Mouse (Mus musculus): ENCODE results near the gene Atrip. TPM values are rescaled to one million over a fixed set of nuclear protein-coding genes. Genes with fewer than 3 reads are reported as not detected.

Gene Atrip
- 26.8 and 30.8 TPM in 2 replicates for polyA plus RNA-seq (2015; fragmentation: Nextera tagmentation; extraction: Ambion mirVana)

- no peaks in the 10 kb centered on the region for H3K9me3 ChIP-seq (replicated peaks)
- H3K4me3 ChIP-seq (replicated peaks) = peak within 1 kb of the TSS; percentile 85
- H3K27ac ChIP-seq (replicated peaks) = peak within 1 kb of the TSS; percentile 68
- H3K27me3 ChIP-seq = no peaks in the 10 kb centered on the region
- H3K9ac ChIP-seq = peak within 1 kb of the TSS; percentile 93
- peaks cover 33% of the 10 kb centered on the region for H3K36me3 ChIP-seq
- WGBS = under 1% methylated on average over 57 of the region's 57 CpGs
- peak within 1 kb of the TSS; percentile 91 for H3K4me2 ChIP-seq (replicated peaks)
- ATAC-seq (ENCODE audit: insufficient number of reproducible peaks, low FRiP score, low TSS enrichment, low read depth) = peak; percentile 95
- peaks cover 16% of the 10 kb centered on the region for H3K4me1 ChIP-seq
Measured at GRCm38 (mm10) chr9:109073661-109074573, at the start of gene Atrip. TSS of gene Atrip (minus strand) at chr9:109074124.

DNA sequence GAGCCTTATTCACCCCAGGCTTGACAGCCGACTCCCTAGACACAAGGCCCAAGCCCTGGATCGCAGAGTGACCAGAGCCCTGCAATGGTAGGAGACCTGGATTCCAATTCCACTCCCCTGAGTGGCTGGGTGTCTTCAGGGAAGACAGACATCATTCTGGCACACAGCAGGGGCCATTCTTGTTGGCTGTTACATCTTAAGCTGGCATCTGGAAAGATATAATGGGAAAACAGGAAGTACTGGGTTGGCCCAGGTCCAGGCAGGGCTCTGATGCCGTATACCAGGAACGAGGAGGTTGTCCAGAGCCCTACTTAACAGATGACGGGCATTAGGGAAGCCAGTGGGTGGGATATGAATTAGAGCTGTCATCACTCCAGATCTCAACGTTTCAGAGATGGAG is 49.3 kb upstream of the Atrip start:
- 32% methylated on average over 6 of the region's 6 CpGs for WGBS
- Histone ChIP-seq H3K4me3 (replicated peaks) (no peak overlapping the region), H3K4me2 (replicated peaks) (no peak overlapping the region), H3K9ac (no peak overlapping the region), H3K36me3 (peaks cover 8% of the 10 kb centered on the region; the same call in 1 of the 2 replicates), H3K4me1 (peaks cover 4% of the 10 kb centered on the region; the same call in 1 of the 2 replicates), H3K27ac (replicated peaks) (no peak overlapping the region), H3K9me3 (replicated peaks) (no peaks in the 10 kb centered on the region), H3K27me3 (no peaks in the 10 kb centered on the region)
- ATAC-seq (ENCODE audit: insufficient number of reproducible peaks, low FRiP score, low TSS enrichment, low read depth) = no peak

DNA sequence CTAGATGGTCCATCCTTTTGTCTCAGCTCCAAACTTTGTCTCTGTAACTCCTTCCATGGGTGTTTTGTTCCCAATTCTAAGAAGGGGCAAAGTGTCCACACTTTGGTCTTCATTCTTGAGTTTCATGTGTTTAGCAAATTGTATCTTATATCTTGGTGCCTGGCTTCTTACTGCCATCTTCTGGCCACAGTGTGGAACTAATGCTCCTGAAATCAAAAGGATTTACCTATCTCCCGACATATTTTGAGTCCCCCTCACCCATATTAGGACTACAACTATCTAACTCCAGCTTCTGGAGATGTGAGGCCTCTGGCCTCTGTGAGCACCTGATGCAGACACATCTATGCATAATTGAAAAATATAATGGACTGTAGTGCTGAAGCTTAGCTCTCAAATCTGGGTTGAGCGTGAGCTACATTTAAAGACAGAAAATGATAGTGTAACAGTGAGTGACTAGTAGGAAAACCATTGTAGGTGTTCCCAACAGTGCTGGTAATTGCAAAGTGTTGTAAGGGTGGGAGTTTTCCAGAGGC is 48.7 kb upstream of the Atrip start:
- ATAC-seq (ENCODE audit: insufficient number of reproducible peaks, low FRiP score, low TSS enrichment, low read depth) = no peak
- Histone ChIP-seq H3K27me3 (no peaks in the 10 kb centered on the region), H3K4me1 (peaks cover 4% of the 10 kb centered on the region; the same call in 1 of the 2 replicates), H3K27ac (replicated peaks) (no peak overlapping the region), H3K9ac (no peak overlapping the region), H3K9me3 (replicated peaks) (no peaks in the 10 kb centered on the region), H3K36me3 (peaks cover 14% of the 10 kb centered on the region), H3K4me3 (replicated peaks) (no peak overlapping the region), H3K4me2 (replicated peaks) (no peak overlapping the region)
- 43% methylated on average over 2 of the region's 2 CpGs for WGBS

DNA sequence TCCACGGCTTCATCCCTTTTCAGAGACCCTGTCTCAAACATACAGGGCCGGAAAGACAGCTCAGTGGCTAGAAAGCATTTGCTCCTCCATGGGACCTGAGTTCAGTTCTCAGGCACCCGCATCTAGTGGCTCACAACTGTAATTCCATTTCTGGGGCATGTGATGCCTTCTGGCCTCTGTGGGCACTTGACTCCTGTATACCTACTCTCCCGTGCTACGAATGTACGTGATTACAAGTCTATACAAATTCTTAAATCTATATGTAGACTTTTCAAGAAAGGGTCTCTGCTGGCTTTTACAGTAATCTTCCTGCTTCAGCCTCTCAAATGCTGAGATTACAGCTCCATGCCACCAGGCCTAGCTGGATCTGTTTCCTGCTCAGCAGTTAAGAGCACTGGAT is 47.0 kb upstream of the Atrip start:
- H3K9ac ChIP-seq = no peak overlapping the region
- H3K36me3 ChIP-seq = peaks cover 28% of the 10 kb centered on the region
- peaks cover 4% of the 10 kb centered on the region; the same call in 1 of the 2 replicates for H3K4me1 ChIP-seq
- no peaks in the 10 kb centered on the region for H3K9me3 ChIP-seq (replicated peaks)
- H3K27ac ChIP-seq (replicated peaks) = no peak overlapping the region
- no peak overlapping the region for H3K4me3 ChIP-seq (replicated peaks)
- H3K4me2 ChIP-seq (replicated peaks) = no peak overlapping the region
- H3K27me3 ChIP-seq = no peaks in the 10 kb centered on the region
- 82% methylated on average over 6 of the region's 6 CpGs for WGBS
- ATAC-seq (ENCODE audit: insufficient number of reproducible peaks, low FRiP score, low TSS enrichment, low read depth) = no peak

- H3K9me3 ChIP-seq (replicated peaks) = no peaks in the 10 kb centered on the region
- H3K27ac ChIP-seq (replicated peaks) = peak overlapping the region; percentile 68
- peaks cover 41% of the 10 kb centered on the region for H3K36me3 ChIP-seq
- no peak overlapping the region for H3K9ac ChIP-seq
- no peak overlapping the region for H3K4me3 ChIP-seq (replicated peaks)
- WGBS = 69% methylated on average over 9 of the region's 9 CpGs
- H3K4me2 ChIP-seq (replicated peaks) = no peak overlapping the region
- ATAC-seq (ENCODE audit: insufficient number of reproducible peaks, low FRiP score, low TSS enrichment, low read depth) = peak; percentile 34; the same call in 1 of the 2 replicates
- no peaks in the 10 kb centered on the region for H3K27me3 ChIP-seq
- H3K4me1 ChIP-seq = peaks cover 4% of the 10 kb centered on the region; the same call in 1 of the 2 replicates
Measured at GRCm38 (mm10) chr9:109119571-109119970, 45.6 kb upstream of the Atrip start.

DNA sequence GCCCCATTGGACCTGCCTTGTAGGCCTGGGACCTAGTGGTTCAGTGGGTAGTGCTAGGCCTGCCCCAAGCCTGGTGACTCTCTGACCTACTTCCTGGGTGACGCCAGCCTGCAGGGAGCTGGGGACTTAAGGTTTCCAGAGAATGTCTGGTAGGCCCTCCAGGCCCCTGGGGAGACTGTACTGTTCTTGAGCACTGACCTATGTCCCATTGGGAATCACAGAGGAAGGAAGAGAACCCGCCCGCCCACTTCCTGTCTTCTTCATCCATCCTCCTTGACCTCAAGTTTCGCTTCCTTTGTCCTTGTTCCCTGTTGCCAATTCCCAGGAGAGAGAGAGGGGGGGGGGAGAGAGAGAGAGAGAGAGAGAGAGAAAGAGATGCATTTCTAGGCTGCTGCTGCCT is 44.2 kb upstream of the Atrip start:
- no peak overlapping the region for H3K9ac ChIP-seq
- no peak overlapping the region for H3K4me3 ChIP-seq (replicated peaks)
- H3K27me3 ChIP-seq = no peaks in the 10 kb centered on the region
- H3K4me1 ChIP-seq = peaks cover 2% of the 10 kb centered on the region; the same call in 1 of the 2 replicates
- H3K9me3 ChIP-seq (replicated peaks) = no peaks in the 10 kb centered on the region
- peaks cover 55% of the 10 kb centered on the region for H3K36me3 ChIP-seq
- WGBS = 78% methylated on average over 4 of the region's 4 CpGs
- ATAC-seq (ENCODE audit: insufficient number of reproducible peaks, low FRiP score, low TSS enrichment, low read depth) = no peak
- no peak overlapping the region for H3K4me2 ChIP-seq (replicated peaks)
- no peak overlapping the region for H3K27ac ChIP-seq (replicated peaks)

DNA sequence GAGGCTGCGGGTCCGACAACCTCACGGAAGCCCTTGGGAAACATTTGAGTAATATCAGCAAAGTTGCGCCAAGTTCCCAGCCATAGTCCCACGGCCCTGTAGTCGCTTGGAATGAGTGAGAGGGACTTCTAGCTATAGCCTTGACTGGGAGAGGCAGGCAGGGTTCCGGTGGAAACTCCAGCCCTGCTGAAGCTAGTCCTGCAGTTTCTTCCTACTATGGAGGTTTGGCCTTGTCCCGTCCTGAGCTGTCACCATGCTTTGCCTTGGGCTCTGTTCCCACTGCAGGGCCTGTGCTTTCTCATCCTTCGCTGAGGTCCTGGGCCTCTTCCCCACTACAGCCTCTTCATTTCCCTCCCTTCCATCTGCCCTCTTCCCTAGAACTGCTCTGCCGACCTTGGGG is 42.3 kb upstream of the Atrip start:
- no peaks in the 10 kb centered on the region for H3K4me1 ChIP-seq
- no peak overlapping the region for H3K9ac ChIP-seq
- no peak for ATAC-seq (ENCODE audit: insufficient number of reproducible peaks, low FRiP score, low TSS enrichment, low read depth)
- peaks cover 74% of the 10 kb centered on the region for H3K36me3 ChIP-seq
- 92% methylated on average over 10 of the region's 10 CpGs for WGBS
- H3K4me3 ChIP-seq (replicated peaks) = no peak overlapping the region
- no peak overlapping the region for H3K27ac ChIP-seq (replicated peaks)
- H3K4me2 ChIP-seq (replicated peaks) = no peak overlapping the region
- H3K9me3 ChIP-seq (replicated peaks) = no peaks in the 10 kb centered on the region
- H3K27me3 ChIP-seq = no peaks in the 10 kb centered on the region

- 82% methylated on average over 7 of the region's 7 CpGs for WGBS
- Histone ChIP-seq H3K27ac (replicated peaks) (no peak overlapping the region), H3K36me3 (peaks cover 88% of the 10 kb centered on the region), H3K9ac (no peak overlapping the region), H3K9me3 (replicated peaks) (no peaks in the 10 kb centered on the region), H3K27me3 (no peaks in the 10 kb centered on the region), H3K4me2 (replicated peaks) (no peak overlapping the region), H3K4me1 (no peaks in the 10 kb centered on the region), H3K4me3 (replicated peaks) (no peak overlapping the region)
- ATAC-seq (ENCODE audit: insufficient number of reproducible peaks, low FRiP score, low TSS enrichment, low read depth) = no peak
Measured at GRCm38 (mm10) chr9:109114871-109115270, 40.9 kb upstream of the Atrip start.

DNA sequence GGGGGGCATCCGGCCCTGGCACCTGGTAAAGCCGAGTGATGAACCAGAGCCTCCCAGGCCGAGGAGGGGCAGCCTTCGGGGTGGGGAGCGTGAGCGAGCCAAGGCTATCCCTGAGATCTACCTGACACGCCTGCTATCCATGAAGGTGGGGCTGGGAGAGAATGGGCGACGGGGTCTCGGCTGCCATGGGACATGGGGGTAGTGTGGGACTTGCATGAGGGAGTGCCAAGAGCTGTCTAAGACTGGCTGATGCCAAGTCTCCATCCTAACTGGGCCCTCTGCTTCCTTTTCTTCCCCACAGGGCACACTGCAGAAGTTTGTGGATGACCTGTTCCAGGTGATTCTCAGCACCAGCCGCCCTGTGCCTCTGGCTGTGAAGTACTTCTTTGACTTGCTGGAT is 40.4 kb upstream of the Atrip start:
- H3K4me3 ChIP-seq (replicated peaks) = no peak overlapping the region
- H3K9me3 ChIP-seq (replicated peaks) = no peaks in the 10 kb centered on the region
- no peak overlapping the region for H3K4me2 ChIP-seq (replicated peaks)
- no peak overlapping the region for H3K27ac ChIP-seq (replicated peaks)
- 92% methylated on average over 11 of the region's 11 CpGs for WGBS
- no peaks in the 10 kb centered on the region for H3K4me1 ChIP-seq
- ATAC-seq (ENCODE audit: insufficient number of reproducible peaks, low FRiP score, low TSS enrichment, low read depth) = no peak
- H3K36me3 ChIP-seq = peaks cover 94% of the 10 kb centered on the region
- no peak overlapping the region for H3K9ac ChIP-seq
- no peaks in the 10 kb centered on the region for H3K27me3 ChIP-seq

- Histone ChIP-seq H3K4me3 (replicated peaks) (no peak overlapping the region), H3K4me2 (replicated peaks) (no peak overlapping the region), H3K9ac (no peak overlapping the region), H3K36me3 (peaks cover 96% of the 10 kb centered on the region), H3K9me3 (replicated peaks) (no peaks in the 10 kb centered on the region), H3K27me3 (no peaks in the 10 kb centered on the region), H3K27ac (replicated peaks) (no peak overlapping the region), H3K4me1 (no peaks in the 10 kb centered on the region)
- ATAC-seq (ENCODE audit: insufficient number of reproducible peaks, low FRiP score, low TSS enrichment, low read depth) = no peak
- 90% methylated on average over 8 of the region's 8 CpGs for WGBS
Measured at GRCm38 (mm10) chr9:109113331-109113730, 39.4 kb upstream of the Atrip start.

GRCm38 (mm10) chr9:109111591-109111990 is 37.7 kb upstream of the Atrip start:
- H3K36me3 ChIP-seq = peaks cover 91% of the 10 kb centered on the region
- no peaks in the 10 kb centered on the region for H3K27me3 ChIP-seq
- H3K4me2 ChIP-seq (replicated peaks) = no peak overlapping the region
- no peak overlapping the region for H3K4me3 ChIP-seq (replicated peaks)
- H3K9me3 ChIP-seq (replicated peaks) = no peaks in the 10 kb centered on the region
- WGBS = 87% methylated on average over 9 of the region's 9 CpGs
- H3K9ac ChIP-seq = no peak overlapping the region
- no peak overlapping the region for H3K27ac ChIP-seq (replicated peaks)
- no peak for ATAC-seq (ENCODE audit: insufficient number of reproducible peaks, low FRiP score, low TSS enrichment, low read depth)
- H3K4me1 ChIP-seq = no peaks in the 10 kb centered on the region

Data from embryonic facial prominence, embryonic 15.5 days (tissue).